Mouse (Mus musculus): ENCODE data around the gene Ulk4.
"Not testable (repeated sequence)": the region's sequence is repeated elsewhere in the genome, so short reads cannot be mapped to it uniquely, and the experiment has no call there.

Ulk4 gene

GRCm38 (mm10) chr9:121241806-121242205 lies 35.2 kb downstream of the Ulk4 start:
- ChIA-PET POLR2A (interaction anchor here in 1 of 4 experiments (0.6 kb wide), 1 partner anchor 135 kb away, joined by 3 read pairs; no protein-coding TSS in a partner anchor), CTCF (interaction anchor here (0.6 to 3.0 kb wide), 12 partner anchors 23 to 987 kb away, joined by 3 to 23 read pairs (median 3); no protein-coding TSS in a partner anchor)

GRCm38 (mm10) chr9:121241366-121241765 lies 35.6 kb downstream of the Ulk4 start:
- CTCF ChIA-PET: interaction anchor here in 3 of 4 experiments (0.6 to 3.0 kb wide), 12 partner anchors 23 to 1186 kb away, joined by 3 to 23 read pairs (median 4); no protein-coding TSS in a partner anchor
- POLR2A ChIA-PET: interaction anchor here in 1 of 4 experiments (0.6 kb wide), 1 partner anchor 136 kb away, joined by 3 read pairs; no protein-coding TSS in a partner anchor

DNA sequence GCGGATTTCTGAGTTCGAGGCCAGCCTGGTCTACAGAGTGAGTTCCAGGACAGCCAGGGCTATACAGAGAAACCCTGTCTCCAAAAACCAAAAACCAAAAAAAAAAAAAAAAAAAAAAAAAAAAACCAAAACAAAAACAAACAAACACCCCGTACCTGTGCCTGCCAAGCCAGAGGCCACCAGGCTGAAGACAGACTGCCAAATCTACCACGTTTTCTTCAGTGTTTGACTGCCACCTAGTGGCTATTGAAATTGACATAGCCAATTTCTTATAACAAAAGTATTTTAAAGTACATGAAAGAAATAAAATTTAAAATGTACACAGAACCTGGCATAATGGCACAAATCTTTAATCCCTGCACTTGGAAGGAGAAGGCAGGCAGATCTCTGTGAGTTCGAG lies 36.8 kb downstream of the Ulk4 start:
- POLR2A ChIA-PET: not testable (repeated sequence)
- CTCF ChIA-PET: interaction anchor here (0.8 to 3.0 kb wide), 8 partner anchors 24 to 738 kb away, joined by 3 to 26 read pairs (median 7); no protein-coding TSS in a partner anchor

DNA sequence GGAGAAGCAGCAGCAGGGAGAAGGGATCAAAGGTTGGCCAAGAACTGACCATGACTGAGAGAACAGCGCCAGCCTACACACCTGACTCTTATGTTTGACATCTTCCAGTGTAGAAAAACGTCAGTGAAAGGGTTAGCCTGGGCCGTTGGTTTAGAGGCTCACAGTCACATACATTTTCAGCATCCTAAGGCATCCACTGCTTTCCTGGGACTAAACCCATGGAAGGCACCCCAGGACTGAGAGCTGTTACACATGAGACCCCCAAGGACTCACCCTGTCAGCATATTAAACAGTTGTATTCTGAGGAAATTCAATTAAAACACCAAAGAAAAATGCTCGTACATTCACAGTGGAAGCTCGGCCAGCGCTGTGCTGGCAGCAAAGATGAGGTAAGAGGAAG lies 37.4 kb downstream of the Ulk4 start:
- POLR2A ChIA-PET: no interaction called here
- CTCF ChIA-PET: interaction anchor here in 1 of 4 experiments (3.0 kb wide), 1 partner anchor 25 kb away, joined by 23 read pairs; no protein-coding TSS in a partner anchor

DNA sequence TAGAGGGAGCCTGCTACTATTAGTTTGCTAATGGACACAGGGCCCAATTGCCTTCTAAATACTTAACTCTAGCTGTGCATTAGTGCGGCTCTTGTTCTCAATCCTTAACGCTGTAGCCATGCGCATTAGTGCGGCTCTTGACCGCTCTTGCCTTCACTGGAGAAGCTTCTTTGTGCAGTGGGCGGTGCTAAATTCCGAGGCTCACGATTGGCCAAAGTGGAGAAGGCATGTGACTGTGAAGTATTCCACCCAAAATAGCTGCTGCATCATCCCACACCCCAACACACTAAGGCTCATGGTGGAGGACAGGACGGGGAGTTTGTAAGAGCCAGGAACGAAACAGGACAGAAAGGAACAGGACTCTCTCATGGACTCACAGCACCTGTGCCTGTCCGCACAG lies 58.4 kb downstream of the Ulk4 start:
- ChIA-PET CTCF (interaction anchor here (0.5 to 1.9 kb wide), 12 partner anchors 17 to 649 kb away, joined by 3 to 7 read pairs (median 3); no protein-coding TSS in a partner anchor), POLR2A (interaction anchor here (0.6 to 1.0 kb wide), 7 partner anchors 33 to 636 kb away, joined by 3 to 4 read pairs (median 3); no protein-coding TSS in a partner anchor)

DNA sequence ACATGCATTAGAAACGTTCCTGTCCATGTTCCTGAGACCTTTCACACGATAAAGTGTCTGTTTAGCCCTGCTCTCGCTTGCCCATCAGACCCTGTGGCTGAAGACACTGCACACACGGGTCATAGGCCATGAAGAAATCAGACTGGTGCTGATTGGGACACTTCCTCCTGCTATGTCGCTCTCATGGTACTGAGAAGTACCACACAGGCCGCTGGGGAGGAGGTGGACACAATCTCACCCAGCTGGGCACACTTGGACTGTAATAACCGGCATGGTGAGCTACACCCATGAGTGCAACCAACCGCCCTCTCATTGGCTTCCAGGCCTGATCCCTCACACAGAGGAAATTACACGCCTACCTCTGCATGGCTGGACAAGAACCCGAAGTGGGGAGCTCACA lies 58.8 kb downstream of the Ulk4 start:
- ChIA-PET CTCF (interaction anchor here (0.6 to 1.9 kb wide), 11 partner anchors 20 to 649 kb away, joined by 3 to 7 read pairs (median 3); no protein-coding TSS in a partner anchor), POLR2A (interaction anchor here in 3 of 4 experiments (0.6 to 1.0 kb wide), 6 partner anchors 33 to 636 kb away, joined by 3 to 4 read pairs (median 3); no protein-coding TSS in a partner anchor)

DNA sequence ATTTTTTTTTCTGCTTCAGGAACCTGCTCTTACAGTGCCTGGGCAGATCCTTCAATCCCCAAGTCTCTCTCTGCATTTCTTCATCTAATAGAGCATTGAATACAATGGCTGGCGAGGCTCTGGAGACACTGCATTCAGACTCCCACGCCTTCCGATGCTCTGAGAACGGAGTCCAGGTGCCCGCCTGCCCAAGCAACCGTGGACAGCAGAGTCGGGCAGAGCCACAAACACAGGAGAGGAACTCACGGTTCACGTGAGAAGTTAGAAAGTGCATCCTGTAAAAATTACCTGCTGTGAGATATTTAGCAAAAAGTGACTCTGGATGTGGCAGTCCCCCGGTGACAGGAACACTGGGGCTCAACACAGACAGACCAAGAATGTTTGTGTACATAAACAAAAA lies 59.3 kb downstream of the Ulk4 start:
- CTCF ChIA-PET: interaction anchor here in 2 of 4 experiments (1.0 to 1.9 kb wide), 3 partner anchors 174 to 631 kb away, joined by 3 to 5 read pairs (median 4); no protein-coding TSS in a partner anchor

GRCm38 (mm10) chr9:121216536-121217320 lies 60.3 kb downstream of the Ulk4 start:
- POLR2A ChIA-PET: no interaction called here
- CTCF ChIA-PET: interaction anchor here in 2 of 4 experiments (0.6 to 1.7 kb wide), 9 partner anchors 9 to 715 kb away, joined by 3 to 17 read pairs (median 7); no protein-coding TSS in a partner anchor

More for the DNA sequence above, 59.3 kb downstream of the Ulk4 start:
- POLR2A ChIA-PET: no interaction called here

GRCm38 (mm10) chr9:121215349-121216000 lies 61.5 kb downstream of the Ulk4 start:
- ChIA-PET POLR2A (interaction anchor here in 2 of 4 experiments (0.6 to 1.0 kb wide), 3 partner anchors 14 to 633 kb away, joined by 3 read pairs; no protein-coding TSS in a partner anchor), CTCF (interaction anchor here (0.5 to 2.3 kb wide), 88 partner anchors 8 to 1999 kb away, joined by 3 to 28 read pairs (median 4); partner anchors contain the start of gene Vipr1 (in 1 of the 4))

DNA sequence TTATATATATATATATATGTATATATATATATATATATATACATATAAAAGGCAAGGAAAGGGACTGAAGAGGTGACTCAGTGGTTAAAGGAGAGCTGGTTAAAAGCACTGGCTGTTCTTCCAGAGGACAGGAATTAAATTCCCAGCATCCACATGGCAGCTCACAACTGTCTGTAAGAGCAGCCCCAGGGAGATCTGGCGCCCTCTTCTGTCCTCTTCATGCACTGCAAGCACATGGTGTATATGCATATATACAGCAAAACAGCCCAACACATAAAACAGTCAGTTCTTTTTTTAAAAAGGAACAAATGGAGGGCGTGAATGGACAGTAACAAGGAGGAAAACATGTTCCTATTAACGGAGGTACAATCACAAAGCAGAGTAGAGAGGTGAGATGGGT lies 64.7 kb downstream of the Ulk4 start:
- CTCF ChIA-PET: interaction anchor here (0.6 to 1.8 kb wide), 14 partner anchors 8 to 710 kb away, joined by 3 to 14 read pairs (median 3); no protein-coding TSS in a partner anchor
- POLR2A ChIA-PET: interaction anchor here in 1 of 4 experiments (0.5 kb wide), 1 partner anchor 16 kb away, joined by 3 read pairs; no protein-coding TSS in a partner anchor

DNA sequence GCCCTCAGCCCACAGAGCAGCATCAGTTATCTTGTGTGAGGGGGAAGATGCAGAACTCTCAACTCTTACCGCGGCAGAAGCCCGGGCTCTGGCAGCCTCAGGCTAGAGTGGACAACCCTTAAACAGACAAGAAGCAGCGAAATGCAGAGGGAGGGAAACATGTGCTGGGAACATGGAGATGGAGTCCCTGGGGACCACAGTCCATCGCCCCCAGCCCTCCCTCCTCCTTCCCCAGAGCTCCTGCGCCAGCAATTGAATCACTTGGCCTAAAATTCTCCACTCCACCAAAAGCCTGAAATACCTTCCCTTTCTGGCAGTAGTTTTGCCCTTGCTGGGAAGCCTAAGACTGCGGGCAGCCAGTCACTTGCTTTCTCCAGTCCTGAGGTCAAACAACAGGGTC lies 72.0 kb downstream of the Ulk4 start:
- POLR2A ChIA-PET: interaction anchor here in 1 of 4 experiments (0.7 kb wide), 1 partner anchor 821 kb away, joined by 4 read pairs; no protein-coding TSS in a partner anchor
- CTCF ChIA-PET: interaction anchor here in 3 of 4 experiments (0.5 to 3.6 kb wide), 4 partner anchors 10 to 622 kb away, joined by 3 to 9 read pairs (median 3); no protein-coding TSS in a partner anchor

DNA sequence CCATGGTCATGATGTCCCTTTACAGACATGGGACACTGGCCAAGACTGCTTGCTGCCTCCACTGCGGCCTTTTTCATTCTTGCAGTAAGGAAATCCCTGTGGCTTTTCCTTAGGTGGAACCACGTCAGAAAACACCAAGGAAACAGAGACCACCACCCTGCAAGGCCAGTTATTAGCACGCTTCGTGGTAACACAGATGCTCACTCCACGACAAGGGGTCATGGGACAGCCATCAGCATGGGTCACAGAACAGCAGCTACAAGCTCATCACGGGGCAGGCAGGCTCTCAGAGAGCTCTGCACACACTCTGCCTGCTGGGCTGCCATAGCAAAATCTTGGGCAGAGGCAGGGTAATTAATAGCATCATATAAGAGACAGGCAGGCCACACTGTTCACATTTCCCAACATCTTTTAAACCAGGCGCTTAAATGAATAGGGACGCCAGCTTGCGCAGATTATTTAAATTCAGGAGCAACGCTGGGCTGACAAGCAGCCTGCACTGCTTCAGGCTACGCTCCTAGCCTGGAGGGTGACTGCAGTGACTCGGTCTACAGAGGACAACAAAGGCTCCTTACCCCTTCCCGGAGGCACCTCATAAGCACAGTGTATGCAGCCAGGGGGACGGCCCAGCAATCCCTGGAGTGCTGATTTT lies 72.7 kb downstream of the Ulk4 start:
- ChIA-PET POLR2A (interaction anchor here in 1 of 4 experiments (0.7 kb wide), 1 partner anchor 820 kb away, joined by 4 read pairs; no protein-coding TSS in a partner anchor), CTCF (interaction anchor here in 2 of 4 experiments (0.6 to 3.6 kb wide), 5 partner anchors 8 to 622 kb away, joined by 3 to 9 read pairs (median 4); no protein-coding TSS in a partner anchor)

DNA sequence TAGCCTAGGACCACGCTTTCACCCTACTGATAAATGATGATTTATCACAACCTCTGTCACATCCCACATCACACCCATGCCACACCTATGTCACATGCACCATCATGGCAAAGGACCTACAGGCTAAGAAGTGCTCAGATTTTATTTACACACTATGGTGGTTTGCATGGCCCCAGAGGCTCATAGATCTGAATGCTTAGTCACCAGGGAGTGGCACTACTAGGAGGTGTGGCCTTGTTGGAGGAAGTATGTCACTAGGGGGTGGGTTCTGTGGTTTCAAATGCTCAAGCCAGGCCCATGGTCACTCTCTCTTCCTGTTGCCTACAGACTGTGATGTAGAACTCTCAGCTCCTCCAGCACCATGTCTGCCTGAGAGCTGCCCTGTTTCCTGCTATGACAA lies 73.3 kb downstream of the Ulk4 start:
- ChIA-PET POLR2A (no interaction called here), CTCF (interaction anchor here in 2 of 4 experiments (1.0 to 3.6 kb wide), 3 partner anchors 9 to 12 kb away, joined by 3 to 9 read pairs (median 4); no protein-coding TSS in a partner anchor)

- POLR2A ChIA-PET, CTCF ChIA-PET: not testable (repeated sequence)
Measured at GRCm38 (mm10) chr9:121199146-121199685, 77.8 kb downstream of the Ulk4 start.

- POLR2A ChIA-PET: interaction anchor here in 1 of 4 experiments (0.6 kb wide), 1 partner anchor 16 kb away, joined by 3 read pairs; no protein-coding TSS in a partner anchor
- CTCF ChIA-PET: interaction anchor here in 1 of 4 experiments (1.8 kb wide), 1 partner anchor 19 kb away, joined by 6 read pairs; no protein-coding TSS in a partner anchor
Measured at GRCm38 (mm10) chr9:121196473-121196872, 80.5 kb downstream of the Ulk4 start.

DNA sequence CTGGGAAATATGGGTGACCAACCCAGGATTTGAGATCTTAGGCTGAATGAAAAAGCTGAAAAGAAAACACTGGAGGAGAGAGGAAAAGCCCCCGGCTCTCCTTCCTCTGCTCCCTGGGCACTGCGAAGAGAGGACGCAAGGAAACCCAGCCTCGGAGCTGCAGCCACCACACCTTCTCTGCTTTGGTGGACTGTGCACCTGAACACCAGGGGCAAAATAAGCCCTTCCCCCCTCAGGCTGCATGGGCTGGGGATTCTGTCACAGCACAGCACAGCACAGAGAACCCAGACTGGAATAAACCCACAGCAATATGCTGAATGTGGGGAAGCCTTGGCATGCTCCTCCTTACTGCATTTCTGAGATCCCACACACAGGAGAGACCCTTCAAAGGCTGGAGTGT lies 81.9 kb downstream of the Ulk4 start:
- CTCF ChIA-PET: interaction anchor here in 1 of 4 experiments (1.8 kb wide), 1 partner anchor 20 kb away, joined by 6 read pairs; no protein-coding TSS in a partner anchor
- POLR2A ChIA-PET: no interaction called here

DNA sequence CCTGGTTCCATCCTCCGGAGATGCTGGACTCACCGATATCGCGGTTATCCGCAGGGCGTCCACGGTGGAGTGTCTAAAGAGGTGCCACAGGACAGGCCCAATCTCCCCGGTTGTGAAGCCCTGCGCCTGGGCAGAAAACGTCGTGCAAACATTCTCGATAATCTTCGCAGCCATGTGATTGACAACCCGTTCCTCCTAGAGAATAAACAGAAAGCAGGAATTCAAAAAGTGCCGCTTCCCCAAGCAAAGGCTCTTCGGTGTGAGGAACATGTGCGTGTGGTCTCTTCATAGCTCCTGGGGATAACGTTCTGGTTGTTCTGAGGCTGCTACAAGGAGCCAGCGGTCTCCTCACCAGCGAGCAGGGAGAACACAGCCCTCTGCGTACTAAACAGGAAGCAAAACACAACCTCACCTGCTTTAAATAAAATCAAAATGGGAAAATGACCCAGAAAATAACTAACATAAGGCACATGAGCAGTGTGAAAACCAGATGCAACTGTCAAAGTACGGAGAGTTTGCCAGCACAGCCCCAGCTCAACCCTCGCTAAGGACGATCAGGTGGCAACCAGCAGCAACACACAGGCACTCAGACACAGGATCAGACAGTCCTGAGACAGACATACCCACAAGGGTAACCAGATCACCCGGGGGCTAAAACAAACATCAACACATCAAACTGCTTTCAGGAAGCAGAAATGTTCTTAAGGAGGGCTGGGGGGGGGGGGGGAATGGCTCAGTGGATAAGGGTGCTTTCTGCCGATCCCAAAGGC lies 84.2 kb downstream of the Ulk4 start:
- ChIA-PET POLR2A (interaction anchor here in 1 of 4 experiments (0.6 kb wide), 1 partner anchor 229 kb away, joined by 3 read pairs; no protein-coding TSS in a partner anchor), CTCF (interaction anchor here in 1 of 4 experiments (0.7 kb wide), 1 partner anchor 281 kb away, joined by 5 read pairs; no protein-coding TSS in a partner anchor)

Data from embryonic stem cell, embryonic (primary cell).